ENCODE assay signal across 15 mouse cellular contexts in the genomic region with DNA sequence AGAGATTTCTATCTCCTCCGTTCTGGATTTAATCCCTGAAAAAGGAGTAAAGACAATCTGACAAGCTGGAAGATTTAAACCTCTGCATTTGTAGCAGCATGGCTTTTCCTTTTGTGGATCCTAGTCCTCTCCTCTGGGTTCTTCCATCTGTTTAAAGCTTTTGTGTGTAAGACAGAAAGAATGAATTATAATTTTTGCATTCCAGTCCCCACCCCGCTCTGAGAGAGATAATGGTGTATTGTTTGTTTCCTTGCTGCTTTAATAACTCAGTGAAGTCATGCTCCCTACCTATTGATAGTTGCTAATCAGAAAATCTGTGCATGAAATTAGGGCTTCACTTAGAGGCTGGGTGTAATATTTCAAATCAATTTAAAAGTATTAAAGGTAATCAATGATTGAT.
"Had no signal": no experiment of that assay in that cellular context is flagged by ENCODE, and none has a peak within 500 bp of the region (broad histone marks: within the 10 kb centered on the region; RNA-seq: fewer than 3 reads in every experiment).

No protein-coding gene starts in this region.

- H3K27me3 ChIP-seq: limb, embryonic 13.5 days; liver, embryonic 12.5 days; liver, embryonic 15.5 days; neural tube, embryonic 13.5 days had no signal

- DNase-seq: kidney, adult 18-20 months; kidney, adult 9 months; kidney, postnatal 14 days; kidney, postnatal 4 days; liver; lung, adult 2 months; lung, postnatal 14 days; lung, postnatal 4 days; thymus, adult 18-20 months; thymus, postnatal 36 days had no signal

- H3K9me3 ChIP-seq: limb, embryonic 10.5 days; limb, embryonic 13.5 days; liver, embryonic 12.5 days; liver, embryonic 15.5 days; neural tube, embryonic 13.5 days had no signal

- H3K4me2 ChIP-seq: limb, embryonic 13.5 days; liver, embryonic 12.5 days; liver, embryonic 15.5 days; neural tube, embryonic 13.5 days had no signal

- ATAC-seq: liver, embryonic 12.5 days had no signal

- H3K27ac ChIP-seq: limb, embryonic 10.5 days; limb, embryonic 13.5 days; liver, embryonic 12.5 days; liver, embryonic 15.5 days; neural tube, embryonic 13.5 days had no signal

- H3K36me3 ChIP-seq: limb, embryonic 10.5 days; limb, embryonic 13.5 days; liver, embryonic 12.5 days; liver, embryonic 15.5 days; neural tube, embryonic 13.5 days had no signal

- H3K4me3 ChIP-seq: limb, embryonic 10.5 days; limb, embryonic 13.5 days; liver, embryonic 12.5 days; liver, embryonic 15.5 days; neural tube, embryonic 13.5 days had no signal

- H3K4me1 ChIP-seq: limb, embryonic 10.5 days; limb, embryonic 13.5 days; liver, embryonic 12.5 days; liver, embryonic 15.5 days; neural tube, embryonic 13.5 days had no signal

- H3K9ac ChIP-seq: limb, embryonic 13.5 days; liver, embryonic 12.5 days; liver, embryonic 15.5 days; neural tube, embryonic 13.5 days had no signal
